Mouse (Mus musculus): ENCODE measurements around the gene Pth1r. TPM values are rescaled to one million over a fixed set of nuclear protein-coding genes. Genes with fewer than 3 reads are reported as not detected.

The Pth1r gene
- total and polyA plus RNA-seq, 3 experiments: 6.0 to 10.3 (median 7.0) TPM

DNA sequence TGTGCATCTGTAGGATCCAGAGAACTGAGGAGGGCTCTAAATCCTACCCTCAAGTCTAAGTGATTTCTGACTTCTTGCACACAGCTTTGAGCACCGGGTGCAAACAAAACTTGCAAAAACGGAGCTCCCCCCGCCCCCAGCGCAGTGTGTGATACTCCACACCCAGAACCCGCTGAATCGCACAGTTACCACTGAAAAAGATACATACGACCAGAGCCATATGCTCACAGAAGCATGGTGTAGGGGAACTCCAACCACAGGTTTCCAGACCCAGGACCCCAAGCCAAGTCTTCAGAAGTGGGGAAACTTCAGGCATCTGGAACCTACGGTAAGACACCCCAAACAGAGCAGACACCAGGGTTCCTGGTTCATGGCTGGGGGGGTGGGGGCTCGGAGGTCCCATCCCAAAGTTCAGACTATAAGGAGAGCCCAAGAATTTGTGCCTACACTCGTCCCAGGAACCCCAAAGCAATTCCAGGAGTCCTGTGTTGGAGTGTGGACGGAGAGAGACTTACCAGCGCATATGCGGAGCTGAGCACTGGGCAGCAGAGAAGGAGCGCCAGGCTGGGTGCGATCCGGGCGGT, 5.1 kb downstream of the Pth1r start, which contains the start of gene Myl3:
Gene Myl3 (plus strand): TSS at position 151 of the 584 bp plus-strand sequence.
- TF ChIP-seq CTCF (IDR thresholded peaks at IDR 0.05) (no peak), EP300 (IDR thresholded peaks at IDR 0.05; ENCODE audit: insufficient read depth, low read depth, low read length) (no peak), POLR2A (IDR thresholded peaks at IDR 0.05; ENCODE audit: insufficient read depth, low read depth, low read length) (no peak)
- Histone ChIP-seq H3K27ac (no peak within 1 kb of the TSS; the same call in 1 of the 2 replicates), H3K4me1 (ENCODE audit: control insufficient read depth, insufficient read depth, low read length) (no peaks in the 10 kb centered on the region), H3K27me3 (ENCODE audit: control insufficient read depth, insufficient read depth, low read length) (peaks cover 3% of the 10 kb centered on the region; the same call in 1 of the 2 replicates), H3K4me3 (peak within 1 kb of the TSS; percentile 61), H3K36me3 (ENCODE audit: control insufficient read depth, insufficient read depth, low read length) (no peaks in the 10 kb centered on the region), H3K79me2 (replicated peaks; ENCODE audit: control insufficient read depth, insufficient read depth, low read length) (no peaks in the 10 kb centered on the region), H3K9ac (ENCODE audit: low read depth, low read length) (peak within 1 kb of the TSS; percentile 66)
- DNase-seq: no peak
- 30% methylated on average over 16 of the region's 17 CpGs for WGBS
- intact Hi-C loops (cut with DNase I): no loop called here

DNA sequence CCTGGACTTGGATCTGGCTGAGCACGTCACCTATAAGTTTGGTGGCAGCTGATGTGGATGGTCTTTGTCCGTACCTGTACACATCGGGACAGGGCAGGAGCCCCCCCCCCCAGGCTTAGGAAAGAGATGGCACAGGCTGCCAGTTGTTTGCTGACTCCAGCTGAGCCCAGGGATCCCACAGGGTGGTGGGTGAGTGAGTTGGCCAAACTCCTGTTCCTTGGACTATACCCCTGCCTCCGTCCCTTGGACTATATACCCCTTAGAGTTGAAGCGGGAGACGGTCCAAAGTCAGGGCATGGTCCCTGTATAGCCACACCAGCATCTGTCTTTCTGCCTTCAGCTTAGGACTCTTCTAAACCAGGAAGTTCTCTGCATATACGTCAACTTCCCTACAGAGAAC, 7.0 kb downstream of the Pth1r start:
- Histone ChIP-seq H3K79me2 (replicated peaks; ENCODE audit: control insufficient read depth, insufficient read depth, low read length) (no peaks in the 10 kb centered on the region), H3K4me3 (no peak overlapping the region), H3K9ac (ENCODE audit: low read depth, low read length) (no peak overlapping the region), H3K36me3 (ENCODE audit: control insufficient read depth, insufficient read depth, low read length) (no peaks in the 10 kb centered on the region), H3K27ac (no peak overlapping the region), H3K27me3 (ENCODE audit: control insufficient read depth, insufficient read depth, low read length) (peaks cover 3% of the 10 kb centered on the region; the same call in 1 of the 2 replicates), H3K4me1 (ENCODE audit: control insufficient read depth, insufficient read depth, low read length) (no peaks in the 10 kb centered on the region)
- TF ChIP-seq POLR2A (IDR thresholded peaks at IDR 0.05; ENCODE audit: insufficient read depth, low read depth, low read length) (no peak), EP300 (IDR thresholded peaks at IDR 0.05; ENCODE audit: insufficient read depth, low read depth, low read length) (no peak), CTCF (IDR thresholded peaks at IDR 0.05) (no peak)
- no peak for DNase-seq
- intact Hi-C loops (cut with DNase I): no loop called here
- WGBS: 89% methylated on average over 7 of the region's 7 CpGs

DNA sequence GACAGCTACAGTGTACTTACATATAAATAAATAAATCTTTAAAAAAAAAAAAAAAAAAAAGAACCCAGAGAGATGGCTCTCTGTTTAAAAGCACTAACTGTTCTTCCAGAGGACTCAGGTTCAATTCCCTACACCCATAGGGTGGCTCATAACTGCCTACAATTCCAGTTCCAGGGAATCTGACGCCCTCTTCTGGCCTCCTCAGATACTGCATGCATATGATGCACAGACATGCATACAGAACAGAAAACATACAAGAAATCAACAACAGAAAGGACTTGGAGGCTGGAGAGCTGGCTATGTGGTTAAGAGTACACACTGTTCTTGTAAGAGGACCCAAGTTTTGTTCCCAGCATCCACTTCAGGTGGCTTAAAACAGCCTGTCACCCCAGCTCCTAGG, 8.9 kb downstream of the Pth1r start:
- Histone ChIP-seq H3K4me3 (no peak overlapping the region), H3K79me2 (replicated peaks; ENCODE audit: control insufficient read depth, insufficient read depth, low read length) (no peaks in the 10 kb centered on the region), H3K4me1 (ENCODE audit: control insufficient read depth, insufficient read depth, low read length) (peaks cover 4% of the 10 kb centered on the region), H3K36me3 (ENCODE audit: control insufficient read depth, insufficient read depth, low read length) (no peaks in the 10 kb centered on the region), H3K27ac (no peak overlapping the region), H3K27me3 (ENCODE audit: control insufficient read depth, insufficient read depth, low read length) (peaks cover 2% of the 10 kb centered on the region; the same call in 1 of the 2 replicates), H3K9ac (ENCODE audit: low read depth, low read length) (no peak overlapping the region)
- intact Hi-C loops (cut with DNase I): no loop called here
- WGBS: 30% methylated on average over 1 of the region's 1 CpGs
- TF ChIP-seq CTCF (IDR thresholded peaks at IDR 0.05): peak; percentile 45
- no peak for TF ChIP-seq POLR2A (IDR thresholded peaks at IDR 0.05; ENCODE audit: insufficient read depth, low read depth, low read length)
- TF ChIP-seq EP300 (IDR thresholded peaks at IDR 0.05; ENCODE audit: insufficient read depth, low read depth, low read length): no peak
- no peak for DNase-seq

DNA sequence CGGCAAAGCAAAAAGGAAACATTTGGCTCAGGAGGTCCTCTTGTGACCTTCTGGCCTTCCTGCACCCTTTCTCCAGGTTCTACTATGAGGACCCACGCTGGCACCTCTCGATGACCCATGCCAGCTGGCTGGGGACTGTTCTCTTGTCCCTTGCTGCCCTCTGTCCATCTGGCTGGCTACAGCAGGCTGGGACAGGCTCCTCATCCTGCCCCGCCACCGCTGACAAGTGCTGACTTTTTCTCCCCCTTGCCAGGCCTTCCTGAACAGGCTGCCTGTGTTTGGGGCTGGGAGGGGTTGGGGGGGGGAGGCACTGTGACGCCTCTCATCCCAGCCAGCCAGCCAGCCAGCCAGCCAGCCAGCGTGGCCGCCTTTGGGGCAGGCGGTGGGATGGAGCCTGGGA, 10.6 kb downstream of the Pth1r start:
- peak in 1 of 2 experiments; percentile 29 for DNase-seq
- H3K27ac ChIP-seq: no peak overlapping the region
- H3K79me2 ChIP-seq (replicated peaks; ENCODE audit: control insufficient read depth, insufficient read depth, low read length): no peaks in the 10 kb centered on the region
- 32% methylated on average over 9 of the region's 9 CpGs for WGBS
- no peaks in the 10 kb centered on the region for H3K36me3 ChIP-seq (ENCODE audit: control insufficient read depth, insufficient read depth, low read length)
- TF ChIP-seq EP300 (IDR thresholded peaks at IDR 0.05; ENCODE audit: insufficient read depth, low read depth, low read length): 0 out of 2 replicates have a peak, but pooled peaks have one; percentile 15
- peak; percentile 17; the same call in 1 of the 2 replicates for TF ChIP-seq CTCF (IDR thresholded peaks at IDR 0.05)
- TF ChIP-seq POLR2A (IDR thresholded peaks at IDR 0.05; ENCODE audit: insufficient read depth, low read depth, low read length): no peak
- H3K9ac ChIP-seq (ENCODE audit: low read depth, low read length): no peak overlapping the region
- intact Hi-C loops (cut with DNase I): no loop called here
- no peaks in the 10 kb centered on the region for H3K27me3 ChIP-seq (ENCODE audit: control insufficient read depth, insufficient read depth, low read length)
- H3K4me1 ChIP-seq (ENCODE audit: control insufficient read depth, insufficient read depth, low read length): peaks cover 5% of the 10 kb centered on the region
- H3K4me3 ChIP-seq: no peak overlapping the region

DNA sequence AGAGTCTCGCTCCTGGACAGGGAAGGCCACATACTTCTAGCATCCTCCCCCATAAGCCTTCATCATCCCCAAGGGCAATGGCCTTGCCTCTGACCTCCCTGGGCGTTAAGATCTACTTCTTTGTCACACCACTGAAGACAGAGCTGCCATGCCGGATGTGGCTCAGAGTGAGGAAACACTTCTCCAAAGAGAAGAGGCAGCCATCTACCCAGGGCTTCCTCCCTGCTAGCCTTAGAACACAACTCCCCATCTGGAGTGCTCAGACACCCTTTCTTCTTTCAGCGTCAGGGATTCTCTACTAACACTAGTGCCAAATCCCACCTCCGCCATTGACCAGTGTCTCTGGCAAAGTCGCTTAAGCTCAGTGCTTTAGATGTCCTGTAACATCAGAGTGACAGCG, 12.8 kb downstream of the Pth1r start:
- TF ChIP-seq POLR2A (IDR thresholded peaks at IDR 0.05; ENCODE audit: insufficient read depth, low read depth, low read length) (no peak), EP300 (IDR thresholded peaks at IDR 0.05; ENCODE audit: insufficient read depth, low read depth, low read length) (no peak), CTCF (IDR thresholded peaks at IDR 0.05) (no peak)
- H3K4me3 ChIP-seq: no peak overlapping the region
- no peak overlapping the region for H3K9ac ChIP-seq (ENCODE audit: low read depth, low read length)
- H3K27ac ChIP-seq: no peak overlapping the region
- 81% methylated on average over 7 of the region's 7 CpGs for WGBS
- peaks cover 5% of the 10 kb centered on the region for H3K4me1 ChIP-seq (ENCODE audit: control insufficient read depth, insufficient read depth, low read length)
- no peaks in the 10 kb centered on the region for H3K36me3 ChIP-seq (ENCODE audit: control insufficient read depth, insufficient read depth, low read length)
- no peaks in the 10 kb centered on the region for H3K27me3 ChIP-seq (ENCODE audit: control insufficient read depth, insufficient read depth, low read length)
- H3K79me2 ChIP-seq (replicated peaks; ENCODE audit: control insufficient read depth, insufficient read depth, low read length): no peaks in the 10 kb centered on the region
- no peak for DNase-seq
- intact Hi-C loops (cut with DNase I): no loop called here

DNA sequence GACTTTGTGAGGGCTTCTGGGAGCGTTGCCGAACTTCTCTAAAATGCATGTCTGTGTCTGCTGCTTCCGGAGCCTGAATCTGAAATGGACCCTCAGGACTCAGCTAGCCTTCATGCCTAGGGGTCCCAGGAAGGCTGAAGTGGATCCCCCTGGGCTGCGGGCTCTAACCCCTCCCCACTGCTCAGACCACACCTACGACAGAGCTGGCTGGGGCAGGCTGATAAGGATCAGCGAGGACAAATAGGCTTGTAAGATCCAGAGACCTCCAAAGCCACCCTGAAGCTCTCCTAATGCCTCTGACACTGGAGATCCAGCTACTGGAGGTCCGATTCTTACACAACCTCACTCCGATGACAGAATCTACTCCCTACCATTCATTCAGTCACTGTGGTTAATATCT, 13.8 kb downstream of the Pth1r start:
- DNase-seq: no peak
- intact Hi-C loops (cut with DNase I): no loop called here
- Histone ChIP-seq H3K36me3 (ENCODE audit: control insufficient read depth, insufficient read depth, low read length) (no peaks in the 10 kb centered on the region), H3K4me3 (peak overlapping the region; percentile 54), H3K27ac (peak overlapping the region; percentile 68), H3K4me1 (ENCODE audit: control insufficient read depth, insufficient read depth, low read length) (peaks cover 5% of the 10 kb centered on the region), H3K27me3 (ENCODE audit: control insufficient read depth, insufficient read depth, low read length) (no peaks in the 10 kb centered on the region), H3K79me2 (replicated peaks; ENCODE audit: control insufficient read depth, insufficient read depth, low read length) (no peaks in the 10 kb centered on the region), H3K9ac (ENCODE audit: low read depth, low read length) (peak overlapping the region; percentile 51)
- 9% methylated on average over 8 of the region's 8 CpGs for WGBS
- TF ChIP-seq POLR2A (IDR thresholded peaks at IDR 0.05; ENCODE audit: insufficient read depth, low read depth, low read length) (no peak), EP300 (IDR thresholded peaks at IDR 0.05; ENCODE audit: insufficient read depth, low read depth, low read length) (no peak), CTCF (IDR thresholded peaks at IDR 0.05) (no peak)

Data from heart, adult 2 months (tissue).